Mouse (Mus musculus) kidney, adult 2 months (tissue): ENCODE results near the gene Unc13c. TPM values are rescaled to one million over a fixed set of nuclear protein-coding genes. Genes with fewer than 3 reads are reported as not detected.

ENCODE experiments used
- DNase-seq: peaks from one replicate; pipeline ENCODE4 v3.0.0; 2021
- H3K27ac ChIP-seq: fragments of 200-500 bp; 2 replicates; pipeline ENCODE4 v1.5.1; 2012; ENCODE audit warnings: low read depth, low read length, control low read depth, inconsistent platforms; ENCODE audit not compliant: insufficient read depth
- H3K27me3 ChIP-seq: fragments of 200-500 bp; replicated peaks from 2 replicates; pipeline ENCODE4 v1.6.1; 2012; ENCODE audit warnings: mild to moderate bottlenecking, moderate library complexity, low read length, inconsistent platforms; ENCODE audit not compliant: control insufficient read depth, insufficient read depth
- H3K36me3 ChIP-seq: fragments of 200-500 bp; 2 replicates; pipeline ENCODE4 v1.6.1; 2012; ENCODE audit warnings: mild to moderate bottlenecking, moderate library complexity, low read length, inconsistent platforms; ENCODE audit not compliant: control insufficient read depth, insufficient read depth
- H3K4me1 ChIP-seq: fragments of 200-500 bp; 2 replicates; pipeline ENCODE4 v1.6.1; 2011; ENCODE audit warnings: low read length; ENCODE audit not compliant: control insufficient read depth, insufficient read depth
- H3K4me3 ChIP-seq: fragments of 200-500 bp; 2 replicates; pipeline ENCODE4 v1.5.1; 2011; ENCODE audit warnings: mild to moderate bottlenecking, low read depth, low read length, control low read depth; ENCODE audit not compliant: insufficient read depth
- CTCF ChIP-seq: fragments of 200-500 bp; conservative IDR thresholded peaks from 2 replicates; pipeline ENCODE4 v1.5.1; 2011; ENCODE audit warnings: low read depth, mild to moderate bottlenecking, control low read depth, low read length, moderate library complexity, mixed read lengths; ENCODE audit not compliant: insufficient read depth, insufficient read length
- POLR2A ChIP-seq: fragments of 200-500 bp; IDR thresholded peaks from one replicate; pipeline ENCODE4 v1.6.1; 2011; ENCODE audit warnings: low read depth, low read length, control low read depth
- WGBS: fragments of 180-500 bp; shearing (Covaris S2); methylation state at CpG from one replicate; pipeline ENCODE4 v1.1.7; 2018; 5-methylcytosine and 5-hydroxymethylcytosine counted together
- polyA plus RNA-seq: library from polyadenylated mRNA; depleted of rRNA; stranded (reverse); fragments of >200 nt; gene quantifications from 2 replicates; pipeline ENCODE4 v1.2.3, GENCODE M21; 2012

Gene Unc13c
- polyA plus RNA-seq, 1 experiment = 0.28 TPM

- 90% methylated on average over 5 of the region's 5 CpGs for WGBS
- H3K36me3 ChIP-seq = no peaks in the 10 kb centered on the region
- DNase-seq = no peak
- no peak overlapping the region for H3K4me3 ChIP-seq
- no peaks in the 10 kb centered on the region for H3K4me1 ChIP-seq
- H3K27ac ChIP-seq = no peak overlapping the region
- no peak for TF ChIP-seq POLR2A
- no peak for TF ChIP-seq CTCF
- no peaks in the 10 kb centered on the region for H3K27me3 ChIP-seq
Observed at GRCm38 (mm10) chr9:73882393-73882919, 86.3 kb downstream of the Unc13c start.

GRCm38 (mm10) chr9:73867410-73868067 is 101.2 kb downstream of the Unc13c start:
- no peak for DNase-seq
- Histone ChIP-seq H3K4me3 (no peak overlapping the region), H3K4me1 (no peaks in the 10 kb centered on the region), H3K36me3 (no peaks in the 10 kb centered on the region), H3K27ac (no peak overlapping the region), H3K27me3 (no peaks in the 10 kb centered on the region)
- 53% methylated on average over 2 of the region's 2 CpGs for WGBS
- no peak for TF ChIP-seq POLR2A
- no peak for TF ChIP-seq CTCF

DNA sequence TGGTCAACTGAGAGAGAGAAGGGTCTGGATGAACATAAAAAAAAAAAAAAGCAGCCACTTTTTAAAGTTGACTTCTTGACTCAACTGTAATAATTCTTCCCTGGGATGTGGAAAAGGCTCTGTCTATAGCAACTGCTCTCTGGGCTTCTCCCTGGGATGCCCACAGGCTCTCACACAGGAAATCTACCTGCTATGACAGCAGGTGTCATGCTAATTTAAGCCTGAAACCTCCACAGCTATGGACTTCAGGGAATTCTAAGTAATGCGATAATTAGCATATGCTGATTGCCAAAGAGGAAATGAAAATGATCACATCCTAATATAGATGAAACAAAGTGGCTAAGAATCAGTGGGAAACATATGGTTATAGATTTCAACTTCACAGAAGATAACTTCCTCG is 102.1 kb downstream of the Unc13c start:
- no peaks in the 10 kb centered on the region for H3K4me1 ChIP-seq
- H3K4me3 ChIP-seq = no peak overlapping the region
- H3K36me3 ChIP-seq = no peaks in the 10 kb centered on the region
- H3K27me3 ChIP-seq = no peaks in the 10 kb centered on the region
- TF ChIP-seq CTCF (no peak), POLR2A (no peak)
- H3K27ac ChIP-seq = no peak overlapping the region
- 72% methylated on average over 2 of the region's 2 CpGs for WGBS
- DNase-seq = no peak

GRCm38 (mm10) chr9:73859469-73859868 is 109.3 kb downstream of the Unc13c start:
- Histone ChIP-seq H3K4me1 (no peaks in the 10 kb centered on the region), H3K4me3 (no peak overlapping the region), H3K27ac (no peak overlapping the region), H3K36me3 (no peaks in the 10 kb centered on the region), H3K27me3 (no peaks in the 10 kb centered on the region)
- DNase-seq = no peak
- 87% methylated on average over 3 of the region's 3 CpGs for WGBS
- no peak for TF ChIP-seq POLR2A
- no peak for TF ChIP-seq CTCF

DNA sequence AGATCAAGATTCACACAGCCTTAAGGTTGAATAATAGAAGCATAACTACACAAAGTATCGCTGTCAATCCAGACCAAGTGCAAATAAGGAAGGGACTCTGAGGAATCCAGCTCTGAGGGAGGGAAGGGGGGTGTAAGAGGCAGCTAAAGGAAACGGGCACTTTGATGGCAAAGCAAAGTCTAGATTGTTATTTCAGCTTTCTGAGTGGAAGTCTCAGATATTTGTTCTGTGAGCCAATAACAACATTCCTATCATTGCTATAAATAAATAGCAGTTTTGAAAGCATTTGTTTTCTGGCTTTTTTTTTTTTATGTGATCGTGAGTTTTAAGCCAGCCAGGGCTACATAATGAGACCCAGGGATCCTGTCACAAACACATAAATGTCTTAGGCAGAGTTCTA is 114.5 kb downstream of the Unc13c start:
- TF ChIP-seq POLR2A (no peak), CTCF (no peak)
- no peaks in the 10 kb centered on the region for H3K36me3 ChIP-seq
- no peak overlapping the region for H3K4me3 ChIP-seq
- no peak for DNase-seq
- H3K27me3 ChIP-seq = no peaks in the 10 kb centered on the region; the same call in 1 of the 2 replicates
- no peaks in the 10 kb centered on the region for H3K4me1 ChIP-seq
- H3K27ac ChIP-seq = no peak overlapping the region
- 27% methylated on average over 3 of the region's 3 CpGs for WGBS

- H3K4me3 ChIP-seq = no peak overlapping the region
- H3K4me1 ChIP-seq = no peaks in the 10 kb centered on the region
- no peaks in the 10 kb centered on the region for H3K27me3 ChIP-seq
- H3K36me3 ChIP-seq = no peaks in the 10 kb centered on the region
- TF ChIP-seq CTCF (no peak), POLR2A (no peak)
- 81% methylated on average over 4 of the region's 4 CpGs for WGBS
- no peak for DNase-seq
- no peak overlapping the region for H3K27ac ChIP-seq
Observed at GRCm38 (mm10) chr9:73806681-73807080, 162.1 kb downstream of the Unc13c start.

DNA sequence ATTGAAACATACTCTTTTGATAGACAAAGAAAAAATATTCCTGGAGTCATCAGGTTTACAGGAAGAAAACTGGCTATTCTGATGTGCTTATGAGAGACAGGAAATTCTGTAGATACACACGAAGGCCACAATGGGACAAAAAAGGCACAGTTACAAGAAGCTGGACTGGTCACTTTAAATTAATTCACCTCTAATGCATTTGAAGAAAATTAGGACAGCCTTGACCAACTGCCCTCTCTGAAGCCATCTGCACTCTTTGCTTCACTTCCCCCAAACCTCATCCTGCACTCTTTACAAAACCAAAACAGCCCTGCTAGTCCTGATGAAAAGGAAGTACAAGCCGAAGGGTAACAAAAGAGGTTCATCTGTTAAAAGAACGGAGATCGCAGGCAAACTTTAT is 194.2 kb downstream of the Unc13c start:
- H3K4me3 ChIP-seq = no peak overlapping the region
- TF ChIP-seq CTCF (no peak), POLR2A (no peak)
- no peaks in the 10 kb centered on the region for H3K27me3 ChIP-seq
- WGBS = 76% methylated on average over 4 of the region's 4 CpGs
- DNase-seq = no peak
- H3K36me3 ChIP-seq = no peaks in the 10 kb centered on the region
- H3K4me1 ChIP-seq = no peaks in the 10 kb centered on the region
- H3K27ac ChIP-seq = no peak overlapping the region
